In the genomic region with DNA sequence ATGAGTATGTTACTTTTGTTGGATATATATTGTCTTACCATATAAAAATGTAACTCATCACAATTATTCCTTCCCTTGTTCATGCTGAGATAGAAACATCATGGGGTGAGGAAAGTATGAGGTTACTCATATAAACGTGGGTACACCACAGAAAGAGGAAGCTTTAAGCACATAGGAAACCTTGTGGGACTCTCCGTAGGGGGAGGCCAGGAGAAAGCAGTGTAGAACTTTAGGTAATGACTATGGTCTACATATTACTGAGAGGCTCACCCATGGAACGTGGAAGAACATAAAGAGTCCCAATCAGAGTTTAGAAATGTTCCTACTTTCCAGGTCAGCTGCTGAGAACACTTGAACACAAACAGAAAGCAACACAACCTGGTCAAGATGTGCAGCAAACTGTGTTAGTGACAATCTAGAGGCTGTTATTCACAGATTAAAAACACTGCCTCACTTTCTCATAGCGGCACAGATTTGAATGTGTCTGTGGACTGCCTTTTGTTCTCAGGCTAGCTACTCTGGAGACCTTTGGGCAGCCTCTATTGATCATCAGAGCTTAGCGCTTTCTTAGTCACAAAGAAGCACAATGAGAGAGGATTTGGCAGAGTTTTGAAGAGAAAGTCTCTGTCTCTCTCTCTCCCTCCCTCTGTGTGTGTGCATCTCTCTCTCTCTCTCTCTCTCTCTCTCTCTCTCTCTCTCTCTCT, we compare ENCODE assay signal across 20 mouse cellular contexts. TPM values are rescaled to one million over a fixed set of nuclear protein-coding genes. Genes with fewer than 3 reads are reported as not detected.
A peak's percentile ranks its signal among the peaks of the same experiment; 100 is the strongest.
DNase-seq lines count a peak whose midpoint lies in the region; ATAC-seq lines count a peak whose summit lies in the region.
"Had no signal": no experiment of that assay in that cellular context is flagged by ENCODE, and none has a peak within 500 bp of the region (broad histone marks: within the 10 kb centered on the region; RNA-seq: fewer than 3 reads in every experiment).

No protein-coding gene starts in this region.

- no peak overlapping the region for H3K4me3 ChIP-seq in hindbrain, embryonic 10.5 days
- H3K4me3 ChIP-seq in hindbrain, embryonic 13.5 days: no peak overlapping the region
- H3K4me3 ChIP-seq: embryonic facial prominence, embryonic 13.5 days; hindbrain, embryonic 15.5 days; liver, embryonic 12.5 days; lung, embryonic 15.5 days; neural tube, embryonic 12.5 days had no signal

- no peaks in the 10 kb centered on the region for H3K36me3 ChIP-seq in hindbrain, embryonic 10.5 days
- no peaks in the 10 kb centered on the region for H3K36me3 ChIP-seq in hindbrain, embryonic 13.5 days
- H3K36me3 ChIP-seq: embryonic facial prominence, embryonic 13.5 days; hindbrain, embryonic 15.5 days; liver, embryonic 12.5 days; lung, embryonic 15.5 days; neural tube, embryonic 12.5 days had no signal

- 49% methylated on average over 5 of the region's 5 CpGs for WGBS in hindbrain, embryonic 10.5 days
- WGBS in hindbrain, embryonic 13.5 days: 43% methylated on average over 5 of the region's 5 CpGs

- peak overlapping the region; percentile 56; the same call in 1 of the 2 replicates for H3K27ac ChIP-seq in hindbrain, embryonic 10.5 days
- no peak overlapping the region for H3K27ac ChIP-seq in hindbrain, embryonic 13.5 days
- H3K27ac ChIP-seq: embryonic facial prominence, embryonic 13.5 days; hindbrain, embryonic 15.5 days; kidney, postnatal 0 days; liver, embryonic 12.5 days; lung, embryonic 15.5 days; neural tube, embryonic 12.5 days had no signal

- DNase-seq in hindbrain, embryonic 10.5 days (ENCODE audit: low spot score): no peak
- DNase-seq in A20 (ENCODE audit: low read depth, low spot score): peak; percentile 52
- peak; percentile 34 for DNase-seq in embryo, embryonic 10.5 days (ENCODE audit: low spot score)
- DNase-seq in lung, postnatal 10 days: no peak
- DNase-seq in kidney, adult 9 months: no peak
- DNase-seq: adrenal gland, adult 8-10 months; cerebellum, postnatal 25 days; gastrocnemius, postnatal 10 days; layer of hippocampus, postnatal 36 days; right cerebral cortex, postnatal 4 days; thymus, postnatal 4 days had no signal

- H3K4me1 ChIP-seq in hindbrain, embryonic 10.5 days (replicated peaks): peaks cover 10% of the 10 kb centered on the region
- H3K4me1 ChIP-seq in hindbrain, embryonic 13.5 days (replicated peaks): 0 out of 2 replicates have a peak, but pooled peaks cover 3% of the 10 kb centered on the region
- H3K4me1 ChIP-seq: embryonic facial prominence, embryonic 13.5 days; hindbrain, embryonic 15.5 days; lung, embryonic 15.5 days; neural tube, embryonic 12.5 days had no signal

- no peak overlapping the region for H3K4me2 ChIP-seq in hindbrain, embryonic 13.5 days
- H3K4me2 ChIP-seq: embryonic facial prominence, embryonic 13.5 days; hindbrain, embryonic 15.5 days; liver, embryonic 12.5 days; lung, embryonic 15.5 days; neural tube, embryonic 12.5 days had no signal

- H3K27me3 ChIP-seq in hindbrain, embryonic 10.5 days (ENCODE audit: insufficient read depth, poor library complexity, severe bottlenecking): no peaks in the 10 kb centered on the region
- H3K27me3 ChIP-seq in hindbrain, embryonic 13.5 days: no peaks in the 10 kb centered on the region
- H3K27me3 ChIP-seq: embryonic facial prominence, embryonic 13.5 days; hindbrain, embryonic 15.5 days; liver, embryonic 12.5 days; lung, embryonic 15.5 days; neural tube, embryonic 12.5 days had no signal

- ATAC-seq in hindbrain, embryonic 13.5 days (ENCODE audit: low FRiP score): no peak
- ATAC-seq in megakaryocyte-erythroid progenitor cell, adult 5-6 weeks (replicated peaks; ENCODE audit: low FRiP score, low TSS enrichment, poor library complexity, severe bottlenecking): peak; percentile 20; the same call in 1 of the 2 replicates
- ATAC-seq: intestine, postnatal 0 days; liver, embryonic 12.5 days had no signal

- H3K9me3 ChIP-seq in hindbrain, embryonic 10.5 days: peaks cover 3% of the 10 kb centered on the region; the same call in 1 of the 2 replicates
- H3K9me3 ChIP-seq in hindbrain, embryonic 13.5 days: no peaks in the 10 kb centered on the region
- H3K9me3 ChIP-seq: embryonic facial prominence, embryonic 13.5 days; hindbrain, embryonic 15.5 days; liver, embryonic 12.5 days; lung, embryonic 15.5 days; neural tube, embryonic 12.5 days had no signal

- no peak overlapping the region for H3K9ac ChIP-seq in hindbrain, embryonic 13.5 days
- H3K9ac ChIP-seq: embryonic facial prominence, embryonic 13.5 days; hindbrain, embryonic 15.5 days; liver, embryonic 12.5 days; lung, embryonic 15.5 days; neural tube, embryonic 12.5 days had no signal

RNA-seq across cellular contexts. Expression of a gene that starts 51.4 kb away (rescaled TPM):
- 12.1 and 16.7 TPM in 2 replicates for polyA plus RNA-seq in hindbrain, embryonic 10.5 days (2016; fragmentation: Nextera tagmentation; extraction: Ambion mirVana)
- 14.6 and 15.6 TPM in 2 replicates for polyA plus RNA-seq in hindbrain, embryonic 13.5 days (2015; fragmentation: Nextera tagmentation; extraction: Ambion mirVana)
- total RNA-seq in megakaryocyte-erythroid progenitor cell, adult 5-6 weeks (2014; fragmentation: Nextera tagmentation): 61.1 and 115 TPM in 2 replicates
- total RNA-seq in megakaryocyte-erythroid progenitor cell, adult 5-6 weeks (2017): 53.7 and 59.2 TPM in 2 replicates

Comparison
In these comparisons a context has a peak if more than half of its experiments do, and no peak if none do; other contexts are left out.
1. DNase-seq: peak in A20 (single experiment) and embryo, embryonic 10.5 days (single experiment); none in hindbrain, embryonic 10.5 days (single experiment), lung, postnatal 10 days (single experiment) and kidney, adult 9 months (single experiment).